Mouse (Mus musculus): ENCODE measurements around the gene Acbd4.

Acbd4 gene

DNA sequence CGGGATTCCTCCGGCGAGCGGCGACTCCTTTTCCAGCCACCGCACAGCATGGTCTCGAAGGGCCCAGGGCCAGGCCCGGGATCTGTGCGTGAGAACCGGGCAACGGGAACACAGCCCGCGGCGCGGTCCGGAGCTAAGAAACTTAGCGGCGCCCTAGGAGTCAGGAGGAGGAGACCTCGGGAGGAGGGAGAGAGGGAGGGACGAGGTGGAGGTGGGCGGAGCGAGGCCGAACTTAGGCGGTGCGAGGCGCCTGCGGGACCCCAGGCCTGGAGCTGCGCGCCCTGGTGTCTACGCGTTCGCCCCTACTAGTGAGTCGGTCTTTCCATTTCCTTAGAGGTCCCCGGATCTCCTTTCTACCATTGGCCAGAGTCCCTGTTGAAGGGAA is at the start of gene Acbd4, which contains the start of gene Plcd3:
Gene Acbd4 (plus strand): TSS at position 202 of the 385 bp plus-strand sequence.
Gene Plcd3 (minus strand): TSS at position 178 of the 385 bp plus-strand sequence.
- DNase-seq = peak; percentile 85

DNA sequence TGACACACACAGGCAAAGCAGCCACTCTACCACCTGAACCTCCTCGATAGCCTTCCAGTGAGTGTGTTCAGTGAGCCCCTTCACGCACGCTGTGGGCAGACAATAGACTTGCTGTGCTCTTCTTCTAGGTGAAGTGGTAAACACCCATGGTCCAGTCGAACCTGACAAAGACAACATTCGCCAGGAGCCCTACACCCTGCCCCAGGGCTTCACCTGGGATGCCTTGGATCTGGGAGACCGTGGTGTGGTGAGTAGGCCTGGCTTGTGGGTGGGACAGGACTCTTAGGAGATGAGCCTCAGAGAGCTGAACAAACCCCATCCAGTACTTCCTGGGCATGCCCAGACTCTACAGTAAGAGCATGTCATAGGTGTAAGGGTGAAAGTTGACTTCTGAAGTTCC is 49.4 kb upstream of the Acbd4 start:
- no peak for DNase-seq

DNA sequence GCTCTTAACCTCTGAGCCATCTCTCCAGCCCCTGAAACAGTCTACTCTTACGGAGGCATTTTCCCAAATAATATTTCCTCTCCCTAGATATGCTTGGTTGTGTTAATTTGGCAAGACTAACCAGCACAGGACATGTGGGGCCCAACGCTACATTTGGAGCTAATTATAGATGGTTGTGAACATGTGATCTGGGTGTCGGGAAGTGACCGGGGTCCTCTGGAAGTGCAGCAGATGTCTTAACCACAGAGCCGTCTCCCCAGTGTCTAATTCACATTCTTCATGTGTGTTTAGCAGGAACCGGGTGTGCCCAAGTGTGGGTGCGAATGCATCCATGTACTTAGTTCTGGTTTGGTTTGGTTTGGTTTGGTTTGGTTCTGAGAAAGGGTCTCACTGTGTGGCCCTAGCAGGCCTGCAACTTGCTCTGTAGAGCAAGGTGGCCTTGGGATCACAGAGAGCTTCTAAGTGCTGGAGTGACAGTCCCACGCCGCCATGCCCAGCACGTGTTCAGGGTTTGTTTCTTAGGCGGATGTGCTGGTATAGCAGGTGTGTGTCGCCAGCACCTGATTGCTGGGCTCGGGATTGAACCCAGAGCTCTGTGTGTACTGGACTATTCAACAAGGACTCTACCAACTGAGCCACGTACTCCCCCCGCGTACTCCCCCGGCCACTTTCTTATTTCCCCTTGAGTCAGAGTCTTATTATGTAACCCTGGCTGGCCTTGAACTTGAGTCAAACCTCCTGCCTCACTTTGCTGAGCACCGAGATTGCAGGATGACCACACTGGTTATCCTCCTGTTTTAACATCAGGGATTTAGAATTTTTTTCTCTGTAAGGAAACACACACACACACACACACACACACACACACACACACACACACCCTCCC is 48.0 kb upstream of the Acbd4 start:
- DNase-seq = no peak

DNA sequence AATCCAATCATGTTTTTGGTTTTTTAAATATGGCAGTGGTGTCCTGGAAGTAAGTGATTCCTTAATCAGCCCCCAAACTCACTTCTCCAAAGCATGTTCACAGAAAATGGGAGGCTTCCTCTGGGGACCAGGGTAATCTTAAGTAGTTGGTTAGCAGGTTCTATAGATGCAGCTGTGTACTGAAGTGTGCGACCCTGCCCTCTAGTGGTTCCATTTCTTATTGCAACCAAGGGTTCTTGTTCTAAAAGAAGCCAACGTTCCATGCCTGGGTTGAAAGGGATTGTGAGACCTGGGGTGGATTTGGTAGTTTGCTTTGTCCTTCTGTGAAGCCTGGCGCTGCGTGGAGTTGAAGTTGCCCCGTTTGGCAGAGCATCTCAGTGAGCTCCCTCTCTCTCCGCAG is 46.7 kb upstream of the Acbd4 start:
- no peak for DNase-seq

DNA sequence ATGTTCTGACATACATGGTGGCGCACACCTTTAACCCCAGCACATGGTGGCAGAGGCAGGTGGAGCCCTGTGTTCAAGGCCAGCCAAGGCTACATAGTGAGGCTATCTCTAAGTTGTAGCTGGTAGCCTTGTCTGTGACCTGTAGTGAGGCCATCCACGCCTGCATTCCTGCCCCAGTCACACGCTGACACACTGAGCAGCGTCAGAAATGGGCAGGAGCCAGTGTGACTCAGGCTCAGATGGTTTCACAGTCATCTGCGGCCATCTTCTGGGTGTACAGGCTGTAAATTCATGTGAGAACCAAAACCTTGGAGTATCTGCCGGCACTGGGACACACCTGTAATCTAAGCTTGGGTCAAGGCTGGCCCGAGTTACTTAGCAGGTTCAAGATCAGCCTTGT is 44.8 kb upstream of the Acbd4 start:
- no peak for DNase-seq

GRCm38 (mm10) chr11:103058499-103059085 is 42.9 kb upstream of the Acbd4 start:
- DNase-seq = no peak

DNA sequence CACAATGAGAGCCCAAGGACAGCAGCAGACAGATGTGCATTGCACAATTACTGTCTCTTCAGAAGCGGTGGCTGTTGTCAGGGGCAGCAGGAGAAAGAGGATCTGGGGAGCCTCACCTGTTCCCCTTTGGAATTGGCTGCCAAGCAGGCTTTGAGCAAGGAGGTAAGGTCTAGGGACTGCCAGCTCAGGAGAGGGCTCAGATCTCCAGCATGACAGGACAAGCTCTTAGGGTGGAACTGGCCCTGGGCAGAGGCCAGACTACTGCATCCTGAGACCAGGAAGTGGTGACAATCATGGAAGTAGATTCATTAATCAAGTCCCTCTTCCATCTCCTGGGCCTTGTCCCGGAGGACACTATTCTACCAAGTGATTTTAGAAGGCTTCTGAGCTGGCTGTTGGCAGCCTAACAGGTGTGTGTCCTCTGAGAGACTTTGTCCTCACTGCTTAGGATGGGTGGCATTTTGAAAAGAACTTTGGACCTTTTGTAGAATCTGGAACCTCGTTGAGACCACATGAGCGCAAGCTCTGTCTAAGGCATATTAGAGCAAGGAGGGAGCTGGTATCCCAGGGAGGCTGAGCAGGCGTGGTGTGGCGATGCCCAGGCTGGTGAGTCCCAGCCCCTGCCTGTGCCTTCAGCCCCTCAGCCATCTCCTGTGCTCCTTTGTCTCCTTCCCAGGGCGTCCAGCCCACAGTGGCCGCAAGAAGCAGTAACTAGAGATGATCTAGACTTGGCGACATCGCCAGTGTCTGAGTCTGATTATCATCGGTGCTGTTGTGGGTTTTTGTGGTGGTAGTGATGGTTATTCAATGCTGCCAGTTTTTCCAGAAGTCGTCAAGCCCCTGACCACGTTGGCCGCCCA is 35.1 kb upstream of the Acbd4 start:
- DNase-seq = no peak

- no peak for DNase-seq
These were observed 34.5 kb upstream of the Acbd4 start for GRCm38 (mm10) chr11:103067051-103067361.

DNA sequence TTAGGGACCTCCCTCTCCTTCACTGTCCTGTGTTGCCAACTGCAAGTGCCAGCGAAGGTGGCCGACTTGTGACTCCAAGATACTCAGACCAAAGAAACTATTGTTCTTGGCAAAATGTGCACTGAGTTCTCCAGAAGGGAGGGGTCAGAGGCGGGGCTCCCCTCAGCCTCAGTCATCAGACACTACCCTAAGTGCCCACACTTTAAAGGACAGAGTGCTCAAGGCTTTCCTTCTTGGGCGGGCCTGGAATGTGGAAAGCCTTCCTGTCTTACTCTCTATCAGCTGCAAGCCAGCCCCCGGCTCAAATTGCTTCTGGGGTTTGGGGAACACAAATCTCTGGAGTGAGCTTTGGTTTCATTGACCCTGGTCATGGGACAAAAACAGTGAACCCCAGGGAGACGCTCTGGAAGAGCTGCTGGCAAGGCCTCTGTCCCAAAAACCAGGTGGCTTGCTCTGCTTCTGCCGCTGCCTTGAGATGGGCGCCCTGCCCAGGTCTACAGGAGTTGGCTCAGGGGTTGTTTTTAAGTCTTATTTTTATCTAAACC is 34.0 kb upstream of the Acbd4 start:
- no peak for DNase-seq

DNA sequence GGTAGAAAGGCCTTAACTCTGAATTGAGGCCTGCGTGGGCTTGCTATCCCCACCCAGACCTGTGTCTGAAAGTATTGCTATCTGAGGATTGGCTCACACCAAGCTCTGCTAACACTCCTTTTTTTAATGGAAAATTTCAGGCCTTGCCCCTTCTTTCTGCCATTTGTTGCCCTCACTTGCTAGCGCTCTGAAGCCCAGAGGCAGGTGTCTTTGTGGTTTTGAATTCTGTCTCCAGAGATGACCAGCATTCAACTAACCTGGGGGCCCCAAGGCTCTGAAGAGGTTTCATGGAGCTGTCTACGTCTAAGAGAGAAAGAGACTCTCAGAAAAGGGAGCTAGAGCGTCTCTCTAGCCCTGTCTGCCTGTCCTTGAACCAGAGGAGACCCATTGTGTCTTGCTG is 33.2 kb upstream of the Acbd4 start:
- DNase-seq = no peak

DNA sequence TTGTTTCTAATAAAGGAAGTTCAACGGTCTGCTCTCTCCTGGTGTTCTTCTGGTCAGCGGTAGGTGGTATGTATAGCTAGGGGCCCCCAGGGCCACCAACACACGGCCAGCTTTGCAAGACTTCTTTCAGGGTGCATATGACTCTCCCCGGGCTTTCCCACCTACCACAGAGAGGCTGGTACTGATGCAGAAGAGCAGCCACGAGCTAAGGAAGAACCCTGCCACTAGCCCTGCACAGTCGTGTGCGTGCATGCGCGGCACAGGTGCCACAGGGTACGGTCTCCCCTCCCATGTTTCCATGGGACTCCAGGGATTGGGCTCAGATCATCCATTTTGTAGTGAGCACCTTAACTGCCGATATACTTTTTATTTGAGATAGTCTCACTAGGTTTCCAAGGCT is 32.6 kb upstream of the Acbd4 start:
- DNase-seq = peak; percentile 1

GRCm38 (mm10) chr11:103069731-103070130 is 31.8 kb upstream of the Acbd4 start:
- DNase-seq = peak; percentile 6

DNA sequence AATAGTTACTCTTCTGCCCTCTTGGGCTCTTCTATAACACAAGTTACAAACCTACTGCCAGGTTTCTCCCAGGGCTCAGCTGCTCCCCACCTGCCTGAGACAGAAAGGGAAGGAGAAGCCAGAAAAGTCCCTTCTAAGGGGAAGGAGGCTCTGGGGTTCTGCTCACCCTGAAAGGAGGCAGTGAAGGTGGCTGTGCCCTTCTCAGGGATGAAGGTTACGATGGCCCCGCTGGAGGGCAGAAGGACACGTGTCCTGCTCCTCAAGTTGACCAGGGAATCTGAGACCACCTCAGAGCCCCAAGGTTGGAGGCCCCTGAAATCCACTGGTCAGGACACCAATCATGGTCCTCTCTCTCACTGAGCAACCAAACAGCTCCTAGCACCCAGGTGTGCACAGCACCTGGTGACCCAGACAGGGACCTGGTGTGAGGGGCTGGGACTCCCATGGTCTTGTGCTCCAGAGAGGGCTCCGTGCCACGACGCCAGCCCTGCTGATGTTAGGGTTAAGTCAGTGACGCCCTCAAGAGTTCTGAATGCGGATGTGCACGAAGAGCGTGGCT is 31.1 kb upstream of the Acbd4 start:
- peak; percentile 15 for DNase-seq

GRCm38 (mm10) chr11:103073671-103074070 is 27.8 kb upstream of the Acbd4 start:
- peak; percentile 8 for DNase-seq

DNA sequence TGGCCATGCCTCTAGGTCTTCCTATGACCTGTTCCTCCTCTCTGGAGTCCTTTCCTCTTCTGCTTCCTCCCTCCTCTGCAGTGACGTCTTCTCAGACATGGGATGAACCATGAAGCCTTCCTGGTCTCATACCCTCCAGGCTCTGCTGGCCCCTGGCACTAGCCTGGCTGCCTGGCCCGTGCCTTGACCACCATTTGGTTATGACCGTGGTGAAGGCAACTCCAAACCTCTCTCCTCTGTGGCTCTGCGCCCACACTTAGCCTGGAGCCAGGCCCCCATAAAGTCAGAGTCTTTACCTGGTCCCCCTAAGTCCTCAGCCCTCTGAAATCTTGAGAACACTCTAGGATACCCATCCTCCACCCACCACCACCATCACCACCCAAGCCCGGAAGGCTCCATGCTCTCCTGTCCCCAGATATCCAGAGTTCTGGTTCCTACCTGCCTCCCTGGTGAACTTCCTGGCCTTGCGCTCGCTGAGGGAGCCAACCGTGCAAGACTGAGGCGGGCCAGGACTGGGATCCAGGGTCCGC is 27.3 kb upstream of the Acbd4 start:
- no peak for DNase-seq

- DNase-seq = no peak
These were observed 26.6 kb upstream of the Acbd4 start for GRCm38 (mm10) chr11:103074796-103075323.

DNA sequence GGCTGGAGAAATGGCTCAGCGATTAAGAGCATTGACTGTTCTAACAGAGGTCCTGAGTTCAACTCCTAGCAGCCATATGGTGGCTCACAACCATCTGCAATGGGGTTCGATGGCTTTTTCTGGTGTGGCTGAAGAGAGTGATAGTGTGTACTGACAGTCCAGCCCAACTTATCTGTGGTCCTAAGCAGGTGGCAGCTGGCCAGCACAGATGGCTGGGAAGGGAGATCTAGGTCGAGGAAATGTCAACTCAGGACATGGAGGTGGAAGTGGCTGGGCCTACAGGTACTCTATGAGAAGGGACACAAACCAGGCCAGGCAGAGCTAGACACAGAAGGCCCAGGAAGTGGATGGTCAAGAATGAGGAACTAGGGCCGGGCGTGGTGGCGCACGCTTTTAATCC is 25.5 kb upstream of the Acbd4 start:
- peak; percentile 80 for DNase-seq

DNA sequence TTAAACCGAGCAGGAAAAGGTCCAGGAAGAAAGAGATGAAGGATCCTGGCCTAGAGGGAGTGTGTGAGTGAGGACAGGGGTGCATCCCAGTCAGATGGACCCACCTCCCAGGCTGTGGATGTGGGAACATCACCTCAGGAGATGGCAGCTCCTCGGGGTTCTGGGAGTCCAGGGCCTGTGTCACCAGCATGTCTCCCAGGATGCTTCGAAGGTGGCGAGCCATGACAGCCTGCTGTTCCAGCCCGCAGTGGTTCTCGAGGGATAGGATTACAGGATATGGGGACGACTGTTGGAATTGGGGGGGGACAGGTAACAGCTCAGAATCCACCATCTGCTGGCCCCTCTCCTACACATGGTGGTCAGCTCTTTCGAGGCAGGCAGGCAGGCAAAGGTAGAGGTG is 24.9 kb upstream of the Acbd4 start:
- no peak for DNase-seq

GRCm38 (mm10) chr11:103078131-103078530 is 23.4 kb upstream of the Acbd4 start:
- peak; percentile 16 for DNase-seq

DNA sequence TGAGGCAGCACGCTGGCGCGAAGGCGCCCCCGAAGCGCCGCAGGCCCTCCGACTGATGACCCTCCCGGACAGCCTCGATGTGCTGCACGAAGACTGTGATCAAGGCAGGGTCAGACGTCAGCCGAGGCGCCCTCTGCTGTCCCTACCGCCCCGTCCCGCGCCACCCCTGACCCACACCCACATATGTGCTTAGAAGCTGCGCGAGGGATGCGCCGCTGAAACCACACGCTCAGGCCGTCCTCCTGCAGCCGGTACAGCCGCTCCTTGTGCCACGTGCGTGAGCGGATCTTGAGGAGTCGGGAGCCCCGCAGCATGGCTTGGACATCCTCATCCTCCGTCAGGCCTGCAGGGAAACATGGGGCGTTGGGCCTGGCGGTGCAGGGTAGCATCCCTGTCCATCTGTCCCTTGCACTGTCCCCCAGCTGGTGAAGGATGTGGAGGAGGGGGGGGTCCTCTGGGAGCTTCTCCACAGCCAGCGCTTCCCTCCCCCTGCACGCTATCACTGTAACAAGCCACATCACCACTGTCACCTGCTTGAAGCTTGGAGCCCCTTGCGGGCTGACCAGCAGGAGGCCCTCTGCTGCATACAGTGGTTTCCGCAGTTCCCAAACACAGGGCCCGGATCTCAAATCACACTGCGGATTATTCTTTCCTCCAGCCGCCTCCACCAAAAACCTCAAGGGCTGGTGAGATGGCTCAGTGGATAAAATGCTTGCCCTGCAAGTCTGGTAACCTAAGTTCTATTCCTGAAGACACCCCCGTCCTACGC is 21.0 kb upstream of the Acbd4 start:
- peak; percentile 21 for DNase-seq

GRCm38 (mm10) chr11:103081631-103082030 is 19.9 kb upstream of the Acbd4 start:
- no peak for DNase-seq

GRCm38 (mm10) chr11:103093306-103093705 is 8.2 kb upstream of the Acbd4 start:
- DNase-seq = peak; percentile 19

Data from cerebellum, adult 11-12 months (tissue).